Mouse (Mus musculus): ENCODE results near the gene Nphp4. TPM values are rescaled to one million over a fixed set of nuclear protein-coding genes. Genes with fewer than 3 reads are reported as not detected.

The Nphp4 gene
- polyA plus RNA-seq, 1 experiment, result 1.2 TPM

- DNase-seq (ENCODE audit: low spot score), result no peak
Measured at GRCm38 (mm10) chr4:152568006-152568405, 91.5 kb downstream of the Nphp4 start.

GRCm38 (mm10) chr4:152568662-152569395 lies 92.3 kb downstream of the Nphp4 start:
- no peak for DNase-seq (ENCODE audit: low spot score)

- no peak for DNase-seq (ENCODE audit: low spot score)
Measured at GRCm38 (mm10) chr4:152574266-152574665, 97.8 kb downstream of the Nphp4 start.

GRCm38 (mm10) chr4:152576826-152577225 lies 100.3 kb downstream of the Nphp4 start:
- no peak for DNase-seq (ENCODE audit: low spot score)

- DNase-seq (ENCODE audit: low spot score), result no peak
Measured at GRCm38 (mm10) chr4:152579956-152580355, 103.5 kb downstream of the Nphp4 start.

GRCm38 (mm10) chr4:152582206-152582605 lies 105.7 kb downstream of the Nphp4 start:
- no peak for DNase-seq (ENCODE audit: low spot score)

GRCm38 (mm10) chr4:152583616-152584015 lies 107.1 kb downstream of the Nphp4 start:
- no peak for DNase-seq (ENCODE audit: low spot score)

- DNase-seq (ENCODE audit: low spot score), result no peak
Measured at GRCm38 (mm10) chr4:152585526-152585925, 109.0 kb downstream of the Nphp4 start.

- no peak for DNase-seq (ENCODE audit: low spot score)
Measured at GRCm38 (mm10) chr4:152586175-152586574, 109.7 kb downstream of the Nphp4 start.

- DNase-seq (ENCODE audit: low spot score), result no peak
Measured at GRCm38 (mm10) chr4:152604285-152604684, 127.8 kb downstream of the Nphp4 start.

- DNase-seq (ENCODE audit: low spot score), result no peak
Measured at GRCm38 (mm10) chr4:152609196-152609595, 132.7 kb downstream of the Nphp4 start.

GRCm38 (mm10) chr4:152610026-152610425 lies 133.5 kb downstream of the Nphp4 start:
- no peak for DNase-seq (ENCODE audit: low spot score)

Other genes with a start within 250 kb of the Nphp4 start
- 31.3 and 39.2 TPM in 2 replicates for gene Gpr153, start 202.5 kb upstream of the Nphp4 start, polyA plus RNA-seq (2012; rRNA removed)
- not detected in 2 replicates for gene Hes3, start 185.0 kb upstream of the Nphp4 start, polyA plus RNA-seq (2012; rRNA removed)
- gene Icmt, start 179.5 kb upstream of the Nphp4 start, polyA plus RNA-seq (2012; rRNA removed), result 25.2 and 26.2 TPM in 2 replicates
- gene Rnf207, start 157.7 kb upstream of the Nphp4 start, polyA plus RNA-seq (2012; rRNA removed), result 28.0 and 34.9 TPM in 2 replicates
- 727 and 877 TPM in 2 replicates for gene Rpl22, start 151.0 kb upstream of the Nphp4 start, polyA plus RNA-seq (2012; rRNA removed)
- gene Chd5, start 138.1 kb upstream of the Nphp4 start, polyA plus RNA-seq (2012; rRNA removed), result 0.55 and 0.56 TPM in 2 replicates
- 1.8 and 2.7 TPM in 2 replicates for gene Kcnab2, start 1.2 kb downstream of the Nphp4 start, polyA plus RNA-seq (2012; rRNA removed)

All from urinary bladder, adult 2 months (tissue).